Mouse (Mus musculus) thymus, postnatal 4 days (tissue): ENCODE data around the gene Retnlb.
"Not testable (repeated sequence)": the region's sequence is repeated elsewhere in the genome, so short reads cannot be mapped to it uniquely, and the experiment has no call there.

ENCODE experiments used
- DNase-seq: peaks from one replicate; pipeline ENCODE4 v3.0.0; 2021

The Retnlb gene

GRCm38 (mm10) chr16:48816695-48817094 lies at the start of gene Retnlb:
Gene Retnlb, plus strand, starts transcription at chr16:48816856.
- no peak for DNase-seq

- DNase-seq, result no peak
Measured at GRCm38 (mm10) chr16:48769183-48769582, 47.5 kb upstream of the Retnlb start.

- no peak for DNase-seq
Measured at GRCm38 (mm10) chr16:48771971-48772445, 44.6 kb upstream of the Retnlb start, which contains the start of gene Trat1. Gene Trat1, minus strand, starts transcription at chr16:48772021.

- DNase-seq, result peak; percentile 70
Measured at GRCm38 (mm10) chr16:48777254-48777653, 39.4 kb upstream of the Retnlb start.

GRCm38 (mm10) chr16:48786258-48786657 lies 30.4 kb upstream of the Retnlb start:
- DNase-seq, result no peak

GRCm38 (mm10) chr16:48788704-48789185 lies 27.9 kb upstream of the Retnlb start:
- peak; percentile 46 for DNase-seq

- no peak for DNase-seq
Measured at GRCm38 (mm10) chr16:48798285-48798684, 18.4 kb upstream of the Retnlb start.

- no peak for DNase-seq
Measured at GRCm38 (mm10) chr16:48799470-48799869, 17.2 kb upstream of the Retnlb start.

GRCm38 (mm10) chr16:48800906-48801305 lies 15.8 kb upstream of the Retnlb start:
- DNase-seq, result peak; percentile 20

GRCm38 (mm10) chr16:48805412-48805811 lies 11.2 kb upstream of the Retnlb start:
- DNase-seq, result no peak

GRCm38 (mm10) chr16:48806521-48806920 lies 10.1 kb upstream of the Retnlb start:
- DNase-seq, result no peak

- peak; percentile 83 for DNase-seq
Measured at GRCm38 (mm10) chr16:48809374-48809773, 7.3 kb upstream of the Retnlb start.

- DNase-seq, result no peak
Measured at GRCm38 (mm10) chr16:48811881-48812436, 4.7 kb upstream of the Retnlb start.

- DNase-seq, result no peak
Measured at GRCm38 (mm10) chr16:48818524-48818923, 1.9 kb downstream of the Retnlb start.

- no peak for DNase-seq
Measured at GRCm38 (mm10) chr16:48826474-48826873, 9.8 kb downstream of the Retnlb start.

GRCm38 (mm10) chr16:48827625-48828024 lies 11.0 kb downstream of the Retnlb start:
- DNase-seq, result no peak

GRCm38 (mm10) chr16:48829060-48829459 lies 12.4 kb downstream of the Retnlb start:
- DNase-seq, result no peak

GRCm38 (mm10) chr16:48832055-48832454 lies 15.4 kb downstream of the Retnlb start:
- DNase-seq, result no peak

GRCm38 (mm10) chr16:48833626-48834025 lies 17.0 kb downstream of the Retnlb start:
- not testable (repeated sequence) for DNase-seq

GRCm38 (mm10) chr16:48842266-48842665 lies 25.6 kb downstream of the Retnlb start, which contains the start of gene Retnla:
Gene Retnla, plus strand, starts transcription at chr16:48842551.
- DNase-seq, result no peak

GRCm38 (mm10) chr16:48843671-48844386 lies 27.2 kb downstream of the Retnlb start:
- no peak for DNase-seq

GRCm38 (mm10) chr16:48865004-48865403 lies 48.3 kb downstream of the Retnlb start:
- DNase-seq, result not testable (repeated sequence)

GRCm38 (mm10) chr16:48867690-48868089 lies 51.0 kb downstream of the Retnlb start:
- DNase-seq, result no peak
